Mouse (Mus musculus) small intestine, adult 2 months (tissue): ENCODE measurements around the gene Fam171a1.

ENCODE experiments used
- CTCF ChIP-seq: fragments of 200-500 bp; IDR thresholded peaks from 2 replicates; pipeline ENCODE4 v1.5.1; 2012; ENCODE audit warnings: low read depth, mild to moderate bottlenecking, control low read depth, inconsistent platforms, low read length, moderate library complexity, mixed read lengths; ENCODE audit not compliant: insufficient replicate concordance, insufficient read length; ENCODE audit errors: extremely low read depth
- POLR2A ChIP-seq: fragments of 200-500 bp; IDR thresholded peaks from 2 replicates; pipeline ENCODE4 v1.6.1; 2012; ENCODE audit warnings: low read depth, mild to moderate bottlenecking, control low read depth, inconsistent platforms, low read length, moderate library complexity

DNA sequence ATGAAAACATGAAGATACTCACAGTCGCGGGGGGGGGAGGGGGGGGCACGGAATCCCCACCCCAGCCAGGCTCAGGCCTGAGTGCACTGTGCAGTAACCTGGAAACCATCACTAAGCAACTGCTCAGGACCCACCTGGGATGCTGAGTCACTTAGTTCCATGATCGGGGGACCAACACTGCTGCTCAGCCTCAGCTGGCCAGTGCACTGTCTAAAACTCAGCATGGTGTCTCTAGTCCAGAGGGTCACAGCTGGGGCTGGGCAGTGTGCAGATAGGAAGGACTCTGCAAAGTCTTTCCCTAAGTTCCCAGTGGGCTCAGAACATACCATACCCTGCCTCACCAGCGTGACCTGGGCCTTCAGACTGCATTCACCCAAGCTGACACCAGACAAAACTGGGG lies 26.6 kb downstream of the Fam171a1 start:
- no peak for TF ChIP-seq CTCF
- no peak for TF ChIP-seq POLR2A
